Mouse (Mus musculus): ENCODE data around the gene Gm49369. TPM values are rescaled to one million over a fixed set of nuclear protein-coding genes. Genes with fewer than 3 reads are reported as not detected.

Gene Gm49369
- total RNA-seq (2023): 1 to 10 TPM in 1 of 2 experiments, not detected in 1; 4.8 TPM

GRCm38 (mm10) chr7:142382567-142382966 lies at the start of gene Gm49369:
Gene Gm49369, minus strand, starts transcription at chr7:142382667.

GRCm38 (mm10) chr7:142387419-142388148 lies 5.1 kb upstream of the Gm49369 start, which contains the start of gene Ctsd:
Gene Ctsd, minus strand, starts transcription at chr7:142388038.

GRCm38 (mm10) chr7:142373641-142374412 lies 8.6 kb downstream of the Gm49369 start, which contains the start of gene Ifitm10:
Gene Ifitm10, minus strand, starts transcription at chr7:142373753.

Other genes starting within 250 kb of the Gm49369 start
- not detected for gene Gm39115, start 246.6 kb downstream of the Gm49369 start, total RNA-seq (2023)
- not detected for gene Gm45337, start 238.1 kb downstream of the Gm49369 start, total RNA-seq (2023)
- not detected for gene Gm29735, start 225.6 kb downstream of the Gm49369 start, total RNA-seq (2023)
- gene Gm4553, start 216.9 kb downstream of the Gm49369 start, total RNA-seq (2023): not detected
- gene Krtap5-2, start 206.7 kb downstream of the Gm49369 start, total RNA-seq (2023): not detected
- gene Gm10153, start 192.3 kb downstream of the Gm49369 start, total RNA-seq (2023): not detected
- gene Krtap5-3, start 181.3 kb downstream of the Gm49369 start, total RNA-seq (2023): not detected
- gene Gm7579, start 170.8 kb downstream of the Gm49369 start, total RNA-seq (2023): not detected
- not detected for gene Krtap5-5, start 152.7 kb downstream of the Gm49369 start, total RNA-seq (2023)
- gene Gm40460, start 141.6 kb downstream of the Gm49369 start, total RNA-seq (2023): not detected
- not detected for gene Gm2431, start 124.3 kb downstream of the Gm49369 start, total RNA-seq (2023)
- gene Gm4559, start 108.3 kb downstream of the Gm49369 start, total RNA-seq (2023): not detected
- not detected for gene Krtap5-1, start 85.5 kb downstream of the Gm49369 start, total RNA-seq (2023)
- gene Krtap5-4, start 79.1 kb downstream of the Gm49369 start, total RNA-seq (2023): not detected
- under 1 TPM in 1 of 2 experiments, not detected in 1; 0.70 TPM for gene Ifitm10, start 8.9 kb downstream of the Gm49369 start, total RNA-seq (2023)
- gene Ctsd, start 5.4 kb upstream of the Gm49369 start, total RNA-seq (2023): 10 to 100 TPM; 61.8 to 67.8 TPM
- not detected for gene Syt8, start 52.2 kb upstream of the Gm49369 start, total RNA-seq (2023)
- gene Tnni2, start 59.1 kb upstream of the Gm49369 start, total RNA-seq (2023): 1 to 10 TPM; 3.3 to 7.1 TPM
- gene Lsp1, start 78.1 kb upstream of the Gm49369 start, total RNA-seq (2023): 100 to 1,000 TPM; 852 to 856 TPM
- 10 to 100 TPM; 35.7 to 36.8 TPM for gene Tnnt3, start 116.2 kb upstream of the Gm49369 start, total RNA-seq (2023)
- gene Mrpl23, start 150.0 kb upstream of the Gm49369 start, total RNA-seq (2023): 10 to 100 TPM; 12.0 to 12.3 TPM

Data from B cell, adult 67 days (primary cell).